Mouse (Mus musculus) right cerebral cortex, postnatal 10 days (tissue): Measurements from ENCODE around the gene Ada.
"Not testable (repeated sequence)": the region's sequence is repeated elsewhere in the genome, so short reads cannot be mapped to it uniquely, and the experiment has no call there.

ENCODE experiments used
- DNase-seq, 2 experiments: peaks; one replicate each; pipeline ENCODE4 v3.0.0; 2021; ENCODE audit warnings: low spot score in 2 of 2

Ada gene

DNA sequence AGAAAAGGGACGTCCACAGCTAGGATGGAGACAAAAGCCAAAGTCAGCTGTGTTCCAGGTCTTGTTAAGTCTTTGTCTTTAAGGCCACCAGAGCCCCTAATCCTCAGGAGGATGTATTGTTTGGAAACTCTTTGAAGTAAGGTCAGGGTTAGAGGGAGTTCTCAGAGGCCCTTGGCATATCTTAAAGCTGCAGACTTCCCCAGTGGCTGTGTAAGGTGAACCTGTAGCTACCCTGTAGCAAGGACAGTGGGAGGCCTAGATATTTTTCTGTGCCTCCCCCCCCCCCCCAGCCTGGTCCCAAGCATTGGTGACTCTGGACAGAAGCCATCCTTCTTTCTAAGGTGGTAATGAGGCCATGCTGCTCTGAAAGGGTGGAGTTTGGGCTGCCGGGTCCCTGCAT is 53.3 kb downstream of the Ada start:
- no peak for DNase-seq

DNA sequence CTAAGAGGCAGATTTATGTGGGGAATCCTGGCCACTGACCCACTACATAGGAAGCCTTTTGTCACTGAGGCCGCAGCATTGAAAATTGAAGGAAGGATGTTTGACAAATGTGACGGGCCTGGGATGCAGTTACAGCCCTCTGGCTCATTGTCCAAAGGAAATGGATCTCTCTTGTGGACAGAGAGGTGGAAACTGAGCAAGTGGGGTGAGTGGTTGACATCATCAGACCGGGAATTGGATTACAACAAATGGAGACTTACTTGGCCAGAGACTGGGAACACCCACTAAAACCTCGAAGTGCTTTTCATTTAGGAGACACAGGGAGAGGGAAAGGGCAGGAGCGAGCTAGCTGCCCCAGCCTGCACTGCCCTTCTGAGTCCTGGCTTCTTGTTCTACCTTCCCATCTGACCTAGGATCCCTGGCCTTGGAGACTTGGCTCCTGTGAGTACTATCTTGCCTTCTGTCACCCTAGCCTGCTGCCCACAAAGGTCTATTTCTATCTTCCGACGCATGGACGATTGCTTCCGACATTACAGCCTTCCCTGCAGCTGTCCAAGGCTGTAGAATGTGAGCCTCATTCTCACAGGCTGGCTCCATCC is 56.2 kb downstream of the Ada start:
- DNase-seq = no peak

DNA sequence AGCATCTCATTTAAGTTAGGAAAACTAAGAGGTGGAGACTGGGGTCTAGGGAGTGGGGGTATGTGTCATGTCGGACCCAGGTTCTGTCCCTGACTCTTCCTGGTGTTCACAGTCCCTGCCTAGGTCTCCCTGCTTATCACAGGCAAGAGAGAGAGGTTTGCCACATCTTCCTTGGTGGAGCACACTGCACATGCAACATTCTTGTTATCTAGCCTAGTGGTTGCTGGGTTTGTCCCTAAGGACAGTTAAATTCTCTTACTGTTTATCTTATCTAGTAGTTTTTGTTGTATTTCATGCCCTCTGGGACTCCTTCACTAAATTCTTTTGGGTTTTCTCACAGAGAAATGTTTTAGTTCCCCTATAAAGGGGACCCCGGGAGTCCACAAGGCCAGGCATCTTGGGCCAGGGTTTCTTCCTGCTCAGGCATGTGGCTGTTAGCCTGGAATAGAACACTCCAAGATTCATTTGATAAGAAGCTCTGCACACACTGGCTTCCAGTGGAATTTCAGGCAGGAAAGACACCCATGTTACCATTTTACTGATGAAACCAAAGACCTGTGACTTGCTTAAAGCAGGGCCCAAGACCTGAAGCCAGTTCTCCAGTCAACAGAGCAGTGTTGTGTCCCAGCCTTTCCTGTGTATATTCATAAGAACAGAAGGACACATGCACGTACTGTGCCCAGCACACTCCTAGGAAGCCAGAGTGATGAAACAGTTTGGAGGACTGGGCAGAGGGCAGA is 57.0 kb downstream of the Ada start:
- DNase-seq = no peak

DNA sequence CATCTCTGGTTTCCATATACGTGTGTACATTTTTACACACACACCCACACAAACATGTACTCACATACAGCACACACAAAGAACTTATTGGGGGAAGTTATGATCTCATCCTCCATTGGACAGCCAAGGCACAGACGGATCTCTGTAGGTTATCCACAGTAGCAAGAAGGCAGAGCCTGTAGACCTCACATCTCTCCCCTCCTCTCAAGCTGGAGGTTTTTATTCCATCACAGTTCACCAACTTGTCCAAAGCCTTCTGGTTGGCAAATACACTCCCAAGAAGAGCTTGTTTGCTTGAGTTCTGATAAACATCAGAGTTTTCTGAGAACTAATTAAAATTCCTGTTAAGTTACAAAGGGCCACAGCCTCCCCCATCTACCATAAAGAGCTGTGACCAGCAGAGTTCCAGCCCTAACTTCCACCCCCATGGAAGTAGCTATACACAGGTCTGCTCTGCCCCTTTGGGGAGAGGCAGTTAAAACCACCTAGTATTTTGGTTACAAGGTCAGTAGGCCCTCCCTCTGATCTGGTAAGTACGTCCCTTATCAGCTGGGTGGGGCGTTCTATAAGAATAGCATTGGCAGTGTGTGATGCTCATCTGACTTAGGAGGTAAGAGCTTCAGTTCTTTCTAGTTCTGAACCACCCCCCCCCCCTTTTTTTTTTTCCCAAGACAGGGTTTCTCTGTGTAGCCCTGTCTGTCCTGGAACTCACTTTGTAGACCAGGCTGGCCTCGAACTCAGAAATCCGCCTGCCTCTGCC is 58.0 kb downstream of the Ada start:
- no peak for DNase-seq

DNA sequence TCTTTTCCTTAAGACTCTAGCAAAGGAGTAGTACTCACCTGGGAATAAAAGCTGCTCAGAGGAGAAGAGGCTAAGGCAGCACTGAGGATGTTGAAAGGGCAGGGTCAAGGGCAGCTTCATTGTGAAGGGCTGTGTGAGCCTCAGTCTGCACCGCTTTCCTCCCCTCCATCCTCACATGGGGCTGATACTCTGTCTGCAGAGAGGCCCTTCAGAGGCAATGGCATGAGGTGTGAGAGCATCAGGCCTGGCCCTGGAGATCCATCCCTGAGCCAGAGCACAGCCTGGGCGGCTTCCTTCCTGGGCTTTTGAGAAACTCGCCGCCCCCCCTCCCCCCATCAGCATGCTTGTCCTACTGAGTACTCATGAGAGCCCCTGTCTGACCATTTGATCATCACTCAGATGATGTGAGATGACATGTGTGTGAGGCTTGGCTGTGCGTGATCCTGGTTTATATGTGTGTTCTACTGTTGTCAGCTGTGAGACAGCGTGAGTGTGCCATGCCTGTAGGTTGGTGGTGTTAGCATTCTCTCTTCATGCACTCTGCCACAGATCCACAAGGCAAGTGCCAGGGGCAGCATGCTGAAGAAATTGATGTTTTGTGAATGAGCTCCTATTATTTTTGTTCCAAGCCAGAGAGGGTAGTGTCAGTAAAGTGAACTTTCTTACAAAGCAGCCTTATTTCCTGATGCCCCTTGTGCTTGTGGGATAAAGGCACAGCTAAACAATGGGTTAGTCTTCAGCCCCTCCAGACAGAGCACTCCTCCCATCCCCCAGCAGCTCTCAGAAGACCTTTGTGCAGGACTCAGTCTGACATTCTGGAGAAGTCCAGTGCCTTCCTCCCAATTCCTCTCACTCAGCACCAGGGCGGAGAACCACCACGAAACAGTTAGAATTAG is 59.4 kb downstream of the Ada start:
- no peak for DNase-seq

DNA sequence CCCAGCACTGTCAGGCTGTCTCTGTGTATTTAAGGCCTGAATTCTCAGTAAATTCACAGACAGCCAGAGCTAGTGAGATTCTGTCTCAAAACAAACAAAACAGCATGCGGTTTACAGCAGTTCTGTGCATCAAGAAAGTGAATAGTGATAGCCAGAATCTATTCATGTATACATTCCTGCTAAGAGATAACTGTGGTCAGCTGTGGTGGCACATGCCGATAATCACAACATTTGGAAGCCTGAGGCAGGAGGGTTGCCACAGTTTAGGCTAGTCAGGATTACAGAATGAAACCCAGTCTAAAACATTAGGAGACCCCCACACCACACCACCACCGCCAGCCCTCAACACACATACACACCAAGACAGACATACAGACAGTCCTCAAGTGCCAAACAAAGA is 60.3 kb downstream of the Ada start:
- no peak for DNase-seq

DNA sequence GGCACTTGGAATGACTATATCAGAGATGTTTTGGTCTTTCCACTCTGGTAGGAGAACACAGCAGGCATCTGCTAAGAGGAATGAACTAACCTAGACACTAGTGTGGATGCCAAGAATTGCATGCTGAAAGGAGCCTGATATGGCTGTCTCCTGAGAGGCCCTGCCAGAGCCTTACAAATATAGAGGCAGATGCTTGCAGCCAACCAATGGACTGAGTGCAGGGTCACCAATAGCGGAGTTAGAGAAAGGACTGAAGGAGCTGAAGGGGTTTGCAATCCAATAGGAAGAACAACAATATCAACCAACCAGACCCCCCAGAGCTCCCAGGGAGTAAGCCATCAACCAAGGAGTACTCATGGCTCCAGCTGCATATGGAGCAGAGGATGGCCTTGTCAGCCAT is 61.7 kb downstream of the Ada start:
- not testable (repeated sequence) for DNase-seq

DNA sequence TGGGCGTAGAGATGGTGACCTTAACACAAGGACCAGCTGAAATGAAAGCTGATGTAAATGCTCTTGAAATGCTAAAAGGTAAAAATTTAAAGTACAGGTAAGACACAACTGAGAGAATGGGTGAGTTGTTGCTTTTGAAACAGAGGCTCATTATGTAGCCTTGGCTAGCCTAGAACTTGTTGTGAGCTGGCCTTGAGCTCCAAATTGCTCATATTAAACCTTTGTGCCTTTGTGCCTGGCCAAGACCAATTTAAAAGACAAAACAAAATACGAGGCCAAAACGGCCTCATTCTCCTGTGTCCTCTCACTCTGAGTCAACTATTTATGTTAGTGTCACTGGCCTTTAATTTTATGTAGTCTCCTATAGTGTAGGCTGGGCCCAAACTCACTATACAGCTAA is 63.2 kb downstream of the Ada start:
- no peak for DNase-seq

DNA sequence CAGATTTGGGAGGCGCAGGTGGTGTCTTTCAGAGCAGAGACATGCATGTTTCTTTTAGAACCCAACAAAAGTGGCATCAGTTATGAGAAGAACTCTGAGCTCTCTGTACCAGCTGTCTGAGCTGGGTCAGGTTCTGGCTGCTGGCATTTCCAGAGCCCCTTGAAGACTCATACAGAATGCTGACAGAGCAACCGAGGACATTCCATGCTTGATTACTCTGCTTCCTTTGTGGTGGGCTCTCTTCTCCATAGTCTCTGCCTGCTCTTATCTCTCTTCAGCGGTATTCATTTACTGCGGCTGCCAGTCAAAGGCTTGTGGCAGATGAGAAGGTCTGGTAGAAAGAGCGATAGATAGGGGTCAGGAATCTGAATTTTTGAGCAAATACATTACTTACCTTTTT is 63.8 kb downstream of the Ada start:
- DNase-seq = no peak

DNA sequence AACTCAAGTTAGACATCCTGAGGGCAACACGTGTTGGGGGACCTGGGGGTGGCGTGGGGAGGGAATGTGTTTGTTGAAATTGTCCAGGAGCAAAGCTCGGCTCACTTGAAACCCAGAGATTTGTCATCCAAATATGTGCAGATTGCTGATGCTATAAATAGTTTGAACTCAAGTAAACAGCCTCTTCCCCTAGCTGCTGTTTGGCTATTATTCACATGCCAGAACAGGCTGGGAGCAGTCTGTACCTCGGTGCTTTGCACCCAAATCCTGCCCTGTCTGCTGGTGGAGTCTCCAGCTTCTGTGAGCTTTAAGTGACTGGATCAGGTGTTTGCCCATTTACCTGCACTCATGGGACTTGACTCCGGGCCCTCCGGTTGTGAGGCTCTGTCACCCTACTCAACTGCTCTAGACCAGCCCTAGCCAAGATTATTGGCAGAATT is 64.3 kb downstream of the Ada start:
- DNase-seq = peak; percentile 40 to 42

DNA sequence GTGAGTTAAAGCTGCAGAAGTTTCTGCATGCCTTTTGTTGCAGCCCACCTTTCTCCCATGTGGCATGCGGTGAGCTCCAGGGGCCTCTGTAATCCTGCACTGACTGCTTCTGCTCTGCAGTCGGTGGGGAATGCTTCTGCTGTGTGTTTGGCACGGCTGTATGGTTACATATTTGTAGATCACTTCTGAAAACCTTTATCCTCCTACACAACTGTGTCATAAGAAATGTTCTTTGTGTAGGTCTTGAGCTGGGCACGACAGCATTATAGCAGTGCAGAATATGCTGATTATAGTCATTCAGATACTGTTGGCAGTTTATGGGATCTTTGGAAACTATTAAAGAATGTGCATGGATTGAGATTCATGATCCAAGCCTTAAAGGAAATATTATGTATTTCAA is 64.8 kb downstream of the Ada start:
- no peak for DNase-seq

DNA sequence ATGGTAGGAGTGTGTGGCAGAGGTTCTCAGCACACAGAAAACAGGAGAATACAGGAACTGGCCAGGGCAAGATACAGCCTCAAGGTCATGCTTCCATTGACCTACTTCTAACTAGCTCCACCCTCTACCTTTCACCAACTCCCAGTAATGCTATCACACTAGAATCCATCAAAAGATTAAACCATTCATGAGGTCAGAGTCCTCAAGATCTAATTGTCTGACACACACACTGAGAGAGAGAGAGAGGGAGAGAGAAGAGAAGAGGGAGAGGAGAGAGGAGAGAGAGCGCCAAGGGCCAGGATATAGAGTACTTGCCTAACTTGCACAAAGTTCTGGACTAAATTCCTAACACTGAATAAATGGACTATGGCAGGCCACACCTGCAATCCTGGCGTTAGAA is 67.7 kb downstream of the Ada start:
- no peak for DNase-seq

DNA sequence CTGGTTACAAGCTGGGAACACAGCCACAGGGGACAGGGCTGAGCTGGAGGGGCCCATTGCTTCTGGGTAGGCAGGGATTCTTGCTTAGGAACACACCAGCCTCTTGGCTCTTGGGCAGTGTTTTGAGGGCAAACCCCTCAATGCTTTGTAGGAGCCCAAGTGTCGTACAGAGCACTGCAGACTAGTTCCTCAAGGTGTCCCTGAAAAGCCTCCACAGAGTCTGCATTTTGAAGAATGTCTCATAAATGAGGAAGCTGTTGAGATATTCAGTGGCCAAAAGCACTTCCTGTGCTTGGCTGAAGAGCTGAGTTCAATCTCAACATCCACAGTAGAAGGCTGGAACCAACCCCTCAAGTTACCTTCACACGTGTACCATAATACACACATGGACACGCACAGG is 73.3 kb downstream of the Ada start:
- no peak for DNase-seq
